Mouse (Mus musculus): ENCODE results near the gene Fam19a1.

Gene Fam19a1

DNA sequence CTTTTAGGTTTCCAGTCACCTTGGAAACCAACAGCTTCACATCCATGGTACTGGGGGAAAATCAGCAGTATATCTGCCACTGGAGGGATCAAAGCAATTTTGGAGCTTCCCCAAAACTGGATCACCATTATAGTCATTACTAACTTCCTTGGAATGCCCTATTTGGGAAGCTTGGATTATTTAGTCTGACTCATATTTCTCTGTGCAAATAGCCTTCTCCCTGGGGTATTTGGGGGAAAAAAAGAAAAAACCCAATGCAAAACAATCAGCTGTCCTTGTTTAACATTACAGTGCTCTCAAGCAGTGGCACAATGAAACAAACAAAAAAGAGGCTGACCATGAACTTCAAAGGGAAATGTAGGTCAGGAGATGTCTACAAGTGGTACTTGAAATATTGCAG, 155.8 kb downstream of the Fam19a1 start:
- no peak for TF ChIP-seq CTCF (conservative IDR thresholded peaks at IDR 0.05; ENCODE audit: low read length)
- no peak for TF ChIP-seq POU5F1 (IDR thresholded peaks at IDR 0.05; ENCODE audit: borderline replicate concordance, low read length)
- no peak; the same call in 1 of the 2 replicates for TF ChIP-seq NANOG (IDR thresholded peaks at IDR 0.05; ENCODE audit: borderline replicate concordance, low read length)
- H3K27me3 ChIP-seq (ENCODE audit: insufficient read depth, low read length) = no peaks in the 10 kb centered on the region
- no peak overlapping the region for H3K4me3 ChIP-seq (replicated peaks; ENCODE audit: low read length)
- no peaks in the 10 kb centered on the region for H3K36me3 ChIP-seq (ENCODE audit: insufficient read depth, low read length)
- H3K9me3 ChIP-seq (ENCODE audit: low read length) = no peaks in the 10 kb centered on the region
- no peaks in the 10 kb centered on the region for H3K4me1 ChIP-seq (replicated peaks; ENCODE audit: low read depth, low read length)

DNA sequence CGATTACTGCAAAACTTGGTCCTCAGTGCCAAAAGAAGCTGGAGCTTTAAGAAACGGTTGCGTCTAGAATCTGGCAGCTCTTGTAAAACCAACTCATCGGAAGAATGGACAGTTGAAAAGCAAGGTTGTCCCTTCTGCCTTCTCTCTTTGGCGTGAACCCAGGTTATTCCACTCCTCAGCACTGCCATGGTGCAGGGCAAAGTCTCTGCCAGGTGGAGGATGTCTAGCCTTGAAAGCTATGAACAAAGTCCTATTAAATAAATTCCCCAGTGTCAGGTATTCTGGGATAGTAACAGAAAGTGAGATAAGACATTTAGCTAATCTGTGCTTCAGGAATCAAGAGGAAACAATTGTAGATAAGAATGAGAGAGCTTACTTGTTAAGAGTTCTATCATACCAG, 157.5 kb downstream of the Fam19a1 start:
- Histone ChIP-seq H3K4me3 (replicated peaks; ENCODE audit: low read length) (no peak overlapping the region), H3K36me3 (ENCODE audit: insufficient read depth, low read length) (no peaks in the 10 kb centered on the region), H3K27me3 (ENCODE audit: insufficient read depth, low read length) (no peaks in the 10 kb centered on the region), H3K4me1 (replicated peaks; ENCODE audit: low read depth, low read length) (no peaks in the 10 kb centered on the region), H3K9me3 (ENCODE audit: low read length) (no peaks in the 10 kb centered on the region)
- TF ChIP-seq POU5F1 (IDR thresholded peaks at IDR 0.05; ENCODE audit: borderline replicate concordance, low read length) = no peak
- no peak for TF ChIP-seq CTCF (conservative IDR thresholded peaks at IDR 0.05; ENCODE audit: low read length)
- no peak for TF ChIP-seq NANOG (IDR thresholded peaks at IDR 0.05; ENCODE audit: borderline replicate concordance, low read length)

DNA sequence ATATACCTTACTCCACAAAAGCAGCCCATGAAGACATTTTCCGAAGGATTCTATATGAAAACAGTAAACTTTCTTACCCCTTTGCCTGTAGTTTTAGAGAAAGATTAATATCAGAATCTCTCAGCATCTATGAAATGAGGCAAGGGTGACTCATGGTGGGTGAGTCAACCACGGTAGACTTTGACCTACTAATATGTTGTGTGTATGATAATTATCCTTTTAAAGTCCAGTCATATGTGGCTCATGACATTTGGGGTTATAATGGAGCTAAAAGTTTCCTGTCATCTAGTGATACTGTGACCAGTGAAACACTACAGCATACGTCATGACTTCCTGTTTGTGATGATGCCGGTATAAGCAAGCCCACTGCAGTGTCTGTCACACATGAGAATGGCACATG, 170.8 kb downstream of the Fam19a1 start:
- Histone ChIP-seq H3K4me1 (replicated peaks; ENCODE audit: low read depth, low read length) (peaks cover 26% of the 10 kb centered on the region), H3K9me3 (ENCODE audit: low read length) (no peaks in the 10 kb centered on the region), H3K36me3 (ENCODE audit: insufficient read depth, low read length) (no peaks in the 10 kb centered on the region), H3K27me3 (ENCODE audit: insufficient read depth, low read length) (no peaks in the 10 kb centered on the region), H3K4me3 (replicated peaks; ENCODE audit: low read length) (no peak overlapping the region)
- TF ChIP-seq NANOG (IDR thresholded peaks at IDR 0.05; ENCODE audit: borderline replicate concordance, low read length) (no peak), CTCF (conservative IDR thresholded peaks at IDR 0.05; ENCODE audit: low read length) (no peak), POU5F1 (IDR thresholded peaks at IDR 0.05; ENCODE audit: borderline replicate concordance, low read length) (no peak)

DNA sequence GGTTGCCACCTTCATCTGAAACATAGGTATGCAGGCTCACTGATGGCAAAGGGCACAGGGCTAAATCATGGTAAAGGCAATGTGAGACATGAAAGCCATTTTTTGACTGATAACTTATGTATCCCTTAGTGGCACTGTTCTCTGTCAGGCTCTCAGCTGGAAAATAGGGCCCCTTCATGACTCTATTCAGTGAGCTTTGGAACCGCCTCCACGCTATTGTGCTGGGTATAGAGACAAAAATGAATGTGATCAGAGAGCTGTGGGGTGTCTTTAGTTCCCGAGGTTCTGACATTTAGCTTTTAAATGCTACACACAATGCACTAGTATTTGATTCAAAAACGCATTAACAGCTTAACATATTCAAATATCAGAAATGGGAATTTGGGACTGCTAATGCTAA, 171.6 kb downstream of the Fam19a1 start:
- peaks cover 33% of the 10 kb centered on the region for H3K4me1 ChIP-seq (replicated peaks; ENCODE audit: low read depth, low read length)
- H3K4me3 ChIP-seq (replicated peaks; ENCODE audit: low read length) = no peak overlapping the region
- H3K9me3 ChIP-seq (ENCODE audit: low read length) = no peaks in the 10 kb centered on the region
- no peaks in the 10 kb centered on the region for H3K27me3 ChIP-seq (ENCODE audit: insufficient read depth, low read length)
- no peaks in the 10 kb centered on the region for H3K36me3 ChIP-seq (ENCODE audit: insufficient read depth, low read length)
- TF ChIP-seq POU5F1 (IDR thresholded peaks at IDR 0.05; ENCODE audit: borderline replicate concordance, low read length) (no peak), CTCF (conservative IDR thresholded peaks at IDR 0.05; ENCODE audit: low read length) (no peak), NANOG (IDR thresholded peaks at IDR 0.05; ENCODE audit: borderline replicate concordance, low read length) (no peak)

DNA sequence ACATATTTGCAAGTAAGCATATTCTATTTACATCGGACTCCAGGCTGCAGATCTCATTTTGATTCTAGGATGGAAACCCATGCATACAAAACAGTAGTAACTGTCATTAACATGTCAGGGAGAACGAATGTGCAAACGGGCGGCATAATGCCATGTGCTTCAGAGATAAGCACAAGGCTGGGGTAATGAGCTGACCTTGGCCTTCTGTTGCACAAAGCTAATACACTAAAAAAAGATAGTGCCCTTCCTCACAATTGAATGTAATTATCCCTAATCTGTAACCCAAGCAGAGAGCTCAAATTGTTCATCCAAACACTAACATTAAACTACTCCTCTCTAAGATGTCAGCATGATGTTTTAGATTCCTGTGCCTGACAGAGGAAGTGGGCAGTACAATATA, 173.3 kb downstream of the Fam19a1 start:
- Histone ChIP-seq H3K27me3 (ENCODE audit: insufficient read depth, low read length) (no peaks in the 10 kb centered on the region), H3K9me3 (ENCODE audit: low read length) (no peaks in the 10 kb centered on the region)

DNA sequence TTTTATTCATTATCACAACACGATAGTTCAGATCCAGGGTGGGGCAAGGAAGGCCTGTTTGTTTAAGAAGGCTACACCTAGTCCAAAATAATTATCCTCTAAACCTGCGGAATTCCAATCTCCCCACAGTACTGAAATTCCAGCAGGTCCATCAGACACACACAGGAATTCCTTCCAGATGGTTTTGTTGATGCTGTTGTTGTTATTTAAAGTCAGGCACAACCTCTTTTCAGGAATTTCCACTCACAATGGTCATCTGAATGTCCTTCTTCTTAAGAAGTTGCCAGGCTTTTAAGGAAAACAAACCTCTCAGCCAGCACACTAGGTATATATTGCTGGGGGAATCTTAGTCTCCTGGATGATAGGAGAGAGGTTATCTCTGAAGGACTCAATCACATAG, 174.4 kb downstream of the Fam19a1 start:
- TF ChIP-seq CTCF (conservative IDR thresholded peaks at IDR 0.05; ENCODE audit: low read length) = no peak
- TF ChIP-seq NANOG (IDR thresholded peaks at IDR 0.05; ENCODE audit: borderline replicate concordance, low read length) = no peak; the same call in 1 of the 2 replicates
- TF ChIP-seq POU5F1 (IDR thresholded peaks at IDR 0.05; ENCODE audit: borderline replicate concordance, low read length) = no peak
- H3K4me1 ChIP-seq (replicated peaks; ENCODE audit: low read depth, low read length) = peaks cover 40% of the 10 kb centered on the region
- no peaks in the 10 kb centered on the region for H3K9me3 ChIP-seq (ENCODE audit: low read length)
- no peaks in the 10 kb centered on the region for H3K36me3 ChIP-seq (ENCODE audit: insufficient read depth, low read length)
- no peak overlapping the region for H3K4me3 ChIP-seq (replicated peaks; ENCODE audit: low read length)
- H3K27me3 ChIP-seq (ENCODE audit: insufficient read depth, low read length) = no peaks in the 10 kb centered on the region

More for the DNA sequence above, 173.3 kb downstream of the Fam19a1 start:
- H3K4me1 ChIP-seq (replicated peaks; ENCODE audit: low read depth, low read length) = peaks cover 40% of the 10 kb centered on the region
- TF ChIP-seq NANOG (IDR thresholded peaks at IDR 0.05; ENCODE audit: borderline replicate concordance, low read length) (no peak), POU5F1 (IDR thresholded peaks at IDR 0.05; ENCODE audit: borderline replicate concordance, low read length) (no peak), CTCF (conservative IDR thresholded peaks at IDR 0.05; ENCODE audit: low read length) (no peak)
- H3K4me3 ChIP-seq (replicated peaks; ENCODE audit: low read length) = no peak overlapping the region
- H3K36me3 ChIP-seq (ENCODE audit: insufficient read depth, low read length) = no peaks in the 10 kb centered on the region

DNA sequence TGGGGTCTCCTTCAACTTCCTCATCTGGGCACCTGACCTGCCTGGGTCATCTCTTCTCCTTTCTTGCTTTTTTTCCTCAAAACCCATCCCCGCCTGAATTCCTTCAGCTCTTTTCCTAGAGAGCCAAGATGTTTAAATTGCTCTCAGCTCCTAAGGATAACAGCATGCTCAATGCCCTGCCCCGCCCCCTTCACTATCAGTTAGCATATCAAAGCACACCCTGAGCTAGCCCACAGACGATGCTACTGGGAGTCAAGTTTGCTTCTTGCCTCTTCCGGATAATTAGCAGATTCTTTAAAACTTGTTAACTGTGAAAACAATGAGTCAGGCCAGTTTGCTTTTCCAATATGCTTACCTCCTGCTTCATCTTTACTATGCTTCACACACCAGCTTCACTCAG, 176.7 kb downstream of the Fam19a1 start:
- Histone ChIP-seq H3K27me3 (ENCODE audit: insufficient read depth, low read length) (no peaks in the 10 kb centered on the region), H3K36me3 (ENCODE audit: insufficient read depth, low read length) (no peaks in the 10 kb centered on the region), H3K4me1 (replicated peaks; ENCODE audit: low read depth, low read length) (peaks cover 40% of the 10 kb centered on the region), H3K4me3 (replicated peaks; ENCODE audit: low read length) (no peak overlapping the region), H3K9me3 (ENCODE audit: low read length) (no peaks in the 10 kb centered on the region)
- TF ChIP-seq POU5F1 (IDR thresholded peaks at IDR 0.05; ENCODE audit: borderline replicate concordance, low read length) (no peak), NANOG (IDR thresholded peaks at IDR 0.05; ENCODE audit: borderline replicate concordance, low read length) (no peak), CTCF (conservative IDR thresholded peaks at IDR 0.05; ENCODE audit: low read length) (no peak)

DNA sequence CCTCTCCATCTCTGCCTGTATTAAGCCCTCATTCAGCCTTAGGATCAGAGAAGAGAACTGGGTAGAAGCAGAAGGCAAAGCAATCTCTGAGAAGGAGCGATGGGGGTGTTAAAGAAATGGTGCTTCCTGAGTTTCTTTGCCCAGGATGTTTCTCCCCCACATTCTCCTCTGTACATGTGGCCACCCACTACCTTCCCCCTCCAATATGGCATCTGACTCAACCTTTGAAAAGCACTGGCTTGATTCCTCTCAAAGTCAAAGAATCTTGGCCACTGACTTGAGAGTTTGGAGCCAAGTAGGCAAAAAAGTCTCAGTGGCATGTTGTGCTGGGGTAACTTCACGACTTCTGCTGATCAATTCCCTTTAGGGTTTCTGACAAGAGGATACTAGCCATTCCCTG, 234.5 kb downstream of the Fam19a1 start:
- H3K9me3 ChIP-seq (ENCODE audit: low read length) = no peaks in the 10 kb centered on the region
- H3K4me1 ChIP-seq (replicated peaks; ENCODE audit: low read depth, low read length) = no peaks in the 10 kb centered on the region
- TF ChIP-seq POU5F1 (IDR thresholded peaks at IDR 0.05; ENCODE audit: borderline replicate concordance, low read length) (no peak), CTCF (conservative IDR thresholded peaks at IDR 0.05; ENCODE audit: low read length) (no peak), NANOG (IDR thresholded peaks at IDR 0.05; ENCODE audit: borderline replicate concordance, low read length) (no peak)
- H3K4me3 ChIP-seq (replicated peaks; ENCODE audit: low read length) = no peak overlapping the region
- H3K27me3 ChIP-seq (ENCODE audit: insufficient read depth, low read length) = no peaks in the 10 kb centered on the region
- no peaks in the 10 kb centered on the region for H3K36me3 ChIP-seq (ENCODE audit: insufficient read depth, low read length)

DNA sequence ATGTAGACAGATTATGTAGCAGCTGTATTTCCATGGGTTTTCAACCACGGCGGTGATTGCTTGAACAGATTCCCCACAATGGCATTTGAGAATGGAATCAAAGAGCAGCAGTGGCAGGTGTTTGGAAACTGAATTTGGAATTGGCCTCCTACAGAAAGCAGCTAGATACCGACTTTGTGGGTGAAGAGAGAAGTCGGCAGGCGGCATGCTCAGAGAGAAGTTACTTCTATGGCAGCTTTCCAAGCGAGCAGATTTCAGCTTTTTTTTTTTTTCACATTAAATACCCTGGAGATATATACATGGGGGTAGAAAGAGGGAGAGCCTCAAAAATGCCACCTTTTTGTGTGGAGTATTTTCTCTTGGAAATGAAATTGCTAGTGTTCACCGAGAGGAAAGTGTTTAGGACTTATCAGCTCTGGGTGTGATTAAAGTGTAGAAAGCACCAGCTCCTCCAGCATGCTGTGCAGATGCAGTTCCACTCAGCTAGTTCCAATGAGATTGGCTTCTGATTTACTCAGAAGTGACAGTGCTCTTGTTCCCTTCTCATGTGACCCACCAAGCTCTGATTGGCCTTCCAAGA, 236.6 kb downstream of the Fam19a1 start:
- Histone ChIP-seq H3K36me3 (ENCODE audit: insufficient read depth, low read length) (no peaks in the 10 kb centered on the region), H3K4me3 (replicated peaks; ENCODE audit: low read length) (no peak overlapping the region), H3K9me3 (ENCODE audit: low read length) (no peaks in the 10 kb centered on the region), H3K4me1 (replicated peaks; ENCODE audit: low read depth, low read length) (no peaks in the 10 kb centered on the region), H3K27me3 (ENCODE audit: insufficient read depth, low read length) (no peaks in the 10 kb centered on the region)
- TF ChIP-seq NANOG (IDR thresholded peaks at IDR 0.05; ENCODE audit: borderline replicate concordance, low read length) = no peak
- TF ChIP-seq POU5F1 (IDR thresholded peaks at IDR 0.05; ENCODE audit: borderline replicate concordance, low read length) = no peak
- TF ChIP-seq CTCF (conservative IDR thresholded peaks at IDR 0.05; ENCODE audit: low read length) = no peak
